Mouse (Mus musculus) megakaryocyte, embryonic 14.5 days (primary cell): ENCODE results near the gene Sf3b6.

Source experiments
- FLI1 ChIP-seq: IDR thresholded peaks from 2 replicates; pipeline ENCODE4 v1.6.1; 2012; ENCODE audit warnings: low read length, inconsistent platforms, mixed read lengths
- GATA1 ChIP-seq: IDR thresholded peaks from 3 replicates; pipeline ENCODE4 v1.6.1; 2012; ENCODE audit warnings: mixed read lengths, low read length, inconsistent platforms, borderline replicate concordance

DNA sequence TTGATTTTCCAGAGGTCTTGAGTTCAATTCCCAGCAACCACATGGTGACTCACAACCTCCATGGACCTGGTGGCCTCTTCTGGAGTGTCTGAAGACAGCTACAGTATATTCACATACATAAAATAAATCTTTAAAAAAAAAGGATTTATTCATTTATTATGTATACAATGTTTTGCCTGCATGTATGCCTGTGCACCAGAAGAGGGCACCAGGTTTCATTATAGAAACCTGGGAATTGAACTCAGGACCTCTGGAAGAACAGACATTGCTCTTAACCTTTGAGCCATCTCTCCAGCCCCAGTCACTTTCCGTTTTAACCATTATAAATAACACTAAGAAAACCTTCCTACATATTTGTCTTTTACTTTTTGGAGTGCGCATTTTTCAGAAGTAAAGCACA lies 39.5 kb downstream of the Sf3b6 start:
- TF ChIP-seq GATA1 (no peak), FLI1 (no peak)
